Mouse (Mus musculus): ENCODE measurements around the gene Cdca7l. TPM values are rescaled to one million over a fixed set of nuclear protein-coding genes. Genes with fewer than 3 reads are reported as not detected.
A peak's percentile ranks its signal among the peaks of the same experiment; 100 is the strongest.

Gene Cdca7l
- polyA plus RNA-seq, 2 experiments: 24.0 to 37.7 TPM

DNA sequence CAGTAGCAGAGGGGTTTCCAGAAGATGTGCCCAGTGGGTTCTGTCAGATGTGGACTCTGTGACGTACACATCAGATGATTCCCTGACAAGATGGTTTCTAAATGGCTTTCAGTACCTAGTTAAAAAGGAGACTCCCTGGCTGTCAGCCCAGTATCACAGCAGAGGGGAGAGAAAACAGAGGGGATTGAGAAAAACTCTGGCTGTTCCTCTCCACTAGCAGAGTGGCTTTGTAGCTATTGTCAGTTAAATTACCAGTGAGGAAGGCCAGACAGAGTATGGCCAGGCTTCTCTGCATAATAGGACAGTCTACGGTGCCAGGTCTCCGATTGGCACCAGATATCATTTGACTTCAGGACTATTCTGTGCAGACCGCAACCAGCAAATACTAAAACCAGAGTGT lies 8.8 kb upstream of the Cdca7l start:
- Histone ChIP-seq H3K4me2 (replicated peaks; ENCODE audit: low read depth, low read length, severe bottlenecking) (no peak overlapping the region), H3K4me1 (ENCODE audit: control insufficient read depth, insufficient read depth, low read length) (no peaks in the 10 kb centered on the region), H3K4me3 (replicated peaks; ENCODE audit: low read length) (no peak overlapping the region), H3K27ac (replicated peaks; ENCODE audit: low read depth, low read length) (no peak overlapping the region), H3K36me3 (ENCODE audit: control insufficient read depth, insufficient read depth, low read length) (no peaks in the 10 kb centered on the region), H3K9ac (ENCODE audit: low read depth, low read length, severe bottlenecking) (no peak overlapping the region), H3K27me3 (ENCODE audit: control insufficient read depth, insufficient read depth, low read length) (no peaks in the 10 kb centered on the region), H3K9me3 (ENCODE audit: control insufficient read depth, low read length) (no peaks in the 10 kb centered on the region)
- 87% methylated on average over 4 of the region's 4 CpGs for WGBS
- DNase-seq (ENCODE audit: low spot score): no peak
- no peak for TF ChIP-seq POLR2A (IDR thresholded peaks at IDR 0.05; ENCODE audit: borderline replicate concordance, extremely low read depth, insufficient read depth, insufficient read length)
- no peak for ATAC-seq (ENCODE audit: low FRiP score, low read depth)

DNA sequence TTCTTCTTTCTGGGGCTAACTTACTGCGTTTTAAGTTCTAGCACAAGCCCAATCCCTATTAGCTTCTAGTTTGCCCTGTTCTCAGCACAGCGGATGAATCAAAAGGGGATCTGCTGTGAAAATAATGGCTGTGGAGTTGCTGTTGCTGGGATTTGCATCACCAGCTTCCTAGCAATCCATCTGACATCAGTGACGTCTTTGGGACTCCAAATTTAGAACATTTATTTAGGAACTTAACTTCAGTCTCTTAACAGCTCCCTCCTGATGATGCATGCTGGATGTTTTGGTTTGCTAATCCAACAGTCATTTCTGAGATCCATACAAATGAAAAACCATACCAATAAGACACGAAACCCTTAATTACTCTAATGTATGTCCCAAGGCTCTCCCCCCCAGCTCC lies 1.5 kb downstream of the Cdca7l start:
- no peaks in the 10 kb centered on the region for H3K36me3 ChIP-seq (ENCODE audit: control insufficient read depth, insufficient read depth, low read length)
- 0 out of 2 replicates have a peak, but pooled peaks cover 4% of the 10 kb centered on the region for H3K27me3 ChIP-seq (ENCODE audit: control insufficient read depth, insufficient read depth, low read length)
- H3K4me3 ChIP-seq (replicated peaks; ENCODE audit: low read length): no peak overlapping the region
- WGBS: 66% methylated on average over 4 of the region's 4 CpGs
- ATAC-seq (ENCODE audit: low FRiP score, low read depth) (no peak), DNase-seq (ENCODE audit: low spot score) (no peak)
- no peak overlapping the region for H3K9ac ChIP-seq (ENCODE audit: low read depth, low read length, severe bottlenecking)
- H3K4me2 ChIP-seq (replicated peaks; ENCODE audit: low read depth, low read length, severe bottlenecking): no peak overlapping the region
- no peaks in the 10 kb centered on the region for H3K9me3 ChIP-seq (ENCODE audit: control insufficient read depth, low read length)
- peaks cover 20% of the 10 kb centered on the region; the same call in 1 of the 2 replicates for H3K4me1 ChIP-seq (ENCODE audit: control insufficient read depth, insufficient read depth, low read length)
- TF ChIP-seq POLR2A (IDR thresholded peaks at IDR 0.05; ENCODE audit: borderline replicate concordance, extremely low read depth, insufficient read depth, insufficient read length): no peak
- no peak overlapping the region for H3K27ac ChIP-seq (replicated peaks; ENCODE audit: low read depth, low read length)

DNA sequence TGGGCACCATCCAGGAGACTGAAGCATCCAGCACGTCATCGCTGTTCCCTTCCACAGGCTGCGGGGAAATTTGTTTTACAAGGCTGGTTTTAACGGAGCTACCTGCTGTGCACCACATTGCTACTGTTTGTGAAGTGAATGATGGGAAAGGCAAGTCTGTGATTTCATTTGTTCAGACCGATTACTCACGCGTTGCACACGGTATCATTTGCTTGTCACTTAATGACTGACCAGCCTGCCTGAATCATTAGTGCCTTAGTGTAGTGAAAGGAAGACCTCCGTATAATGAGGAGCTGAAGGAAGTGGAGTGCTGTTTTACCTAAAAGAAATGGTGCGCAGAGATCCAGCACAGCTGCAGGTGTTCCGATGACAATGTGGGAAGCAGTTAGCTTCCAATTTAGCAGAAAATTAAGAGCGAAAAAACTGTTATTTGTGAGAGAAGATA lies 1.9 kb downstream of the Cdca7l start:
- peaks cover 20% of the 10 kb centered on the region; the same call in 1 of the 2 replicates for H3K4me1 ChIP-seq (ENCODE audit: control insufficient read depth, insufficient read depth, low read length)
- H3K9me3 ChIP-seq (ENCODE audit: control insufficient read depth, low read length): no peaks in the 10 kb centered on the region
- TF ChIP-seq POLR2A (IDR thresholded peaks at IDR 0.05; ENCODE audit: borderline replicate concordance, extremely low read depth, insufficient read depth, insufficient read length): no peak
- H3K4me3 ChIP-seq (replicated peaks; ENCODE audit: low read length): no peak overlapping the region
- 26% methylated on average over 12 of the region's 12 CpGs for WGBS
- H3K27me3 ChIP-seq (ENCODE audit: control insufficient read depth, insufficient read depth, low read length): 0 out of 2 replicates have a peak, but pooled peaks cover 4% of the 10 kb centered on the region
- H3K9ac ChIP-seq (ENCODE audit: low read depth, low read length, severe bottlenecking): no peak overlapping the region
- no peaks in the 10 kb centered on the region for H3K36me3 ChIP-seq (ENCODE audit: control insufficient read depth, insufficient read depth, low read length)
- ATAC-seq (ENCODE audit: low FRiP score, low read depth) (no peak), DNase-seq (ENCODE audit: low spot score) (no peak)
- H3K4me2 ChIP-seq (replicated peaks; ENCODE audit: low read depth, low read length, severe bottlenecking): no peak overlapping the region
- no peak overlapping the region for H3K27ac ChIP-seq (replicated peaks; ENCODE audit: low read depth, low read length)

DNA sequence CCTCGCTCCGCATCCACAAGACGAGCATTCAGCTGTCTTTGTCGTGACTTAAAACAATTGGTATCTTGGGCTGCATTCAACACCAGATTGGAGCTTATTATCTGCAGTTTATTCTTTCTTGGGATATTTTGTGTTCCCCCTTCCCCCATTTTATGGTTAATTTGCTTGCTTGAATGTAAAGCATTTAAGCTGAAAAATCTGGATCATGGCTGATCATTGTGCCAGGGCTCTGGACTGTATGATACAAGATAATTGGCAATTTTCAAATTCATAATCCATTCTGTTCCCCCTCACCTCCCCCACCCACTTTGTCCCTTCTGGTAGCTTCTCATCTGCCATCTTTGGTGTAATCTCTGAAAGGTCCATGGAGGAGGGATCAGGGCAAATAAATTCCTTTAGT lies 2.4 kb downstream of the Cdca7l start:
- no peaks in the 10 kb centered on the region for H3K9me3 ChIP-seq (ENCODE audit: control insufficient read depth, low read length)
- no peak overlapping the region for H3K4me3 ChIP-seq (replicated peaks; ENCODE audit: low read length)
- 78% methylated on average over 4 of the region's 4 CpGs for whole genome bisulfite sequencing
- H3K27ac ChIP-seq (replicated peaks; ENCODE audit: low read depth, low read length): no peak overlapping the region
- H3K9ac ChIP-seq (ENCODE audit: low read depth, low read length, severe bottlenecking): no peak overlapping the region
- no peak overlapping the region for H3K4me2 ChIP-seq (replicated peaks; ENCODE audit: low read depth, low read length, severe bottlenecking)
- no peaks in the 10 kb centered on the region for H3K36me3 ChIP-seq (ENCODE audit: control insufficient read depth, insufficient read depth, low read length)
- peaks cover 20% of the 10 kb centered on the region; the same call in 1 of the 2 replicates for H3K4me1 ChIP-seq (ENCODE audit: control insufficient read depth, insufficient read depth, low read length)
- no peak for TF ChIP-seq POLR2A (IDR thresholded peaks at IDR 0.05; ENCODE audit: borderline replicate concordance, extremely low read depth, insufficient read depth, insufficient read length)
- no peak for DNase-seq (ENCODE audit: low spot score)
- ATAC-seq (ENCODE audit: low FRiP score, low read depth): no peak
- H3K27me3 ChIP-seq (ENCODE audit: control insufficient read depth, insufficient read depth, low read length): 0 out of 2 replicates have a peak, but pooled peaks cover 4% of the 10 kb centered on the region

DNA sequence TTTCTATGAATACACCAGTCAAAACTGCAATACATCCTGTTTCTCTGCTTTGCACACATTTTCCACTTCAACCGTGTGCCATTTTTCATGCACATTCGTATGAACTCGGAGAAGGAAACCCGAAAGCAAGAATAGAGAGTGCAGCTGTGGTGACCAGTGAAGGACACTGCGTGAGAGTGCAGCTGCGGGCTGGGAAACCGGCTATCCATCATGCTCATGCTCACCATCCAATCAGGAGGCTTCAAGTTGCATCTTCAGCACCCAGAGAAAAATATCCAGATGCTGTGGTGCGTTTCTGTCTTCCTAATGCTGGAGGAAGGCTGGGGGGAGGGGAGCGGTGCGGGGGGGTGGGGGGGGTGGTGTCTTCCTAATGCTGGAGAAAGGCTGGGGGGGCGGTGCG lies 3.5 kb downstream of the Cdca7l start:
- Histone ChIP-seq H3K27me3 (ENCODE audit: control insufficient read depth, insufficient read depth, low read length) (0 out of 2 replicates have a peak, but pooled peaks cover 4% of the 10 kb centered on the region), H3K4me1 (ENCODE audit: control insufficient read depth, insufficient read depth, low read length) (peaks cover 20% of the 10 kb centered on the region; the same call in 1 of the 2 replicates), H3K9me3 (ENCODE audit: control insufficient read depth, low read length) (no peaks in the 10 kb centered on the region), H3K27ac (replicated peaks; ENCODE audit: low read depth, low read length) (no peak overlapping the region), H3K4me3 (replicated peaks; ENCODE audit: low read length) (no peak overlapping the region), H3K36me3 (ENCODE audit: control insufficient read depth, insufficient read depth, low read length) (no peaks in the 10 kb centered on the region), H3K4me2 (replicated peaks; ENCODE audit: low read depth, low read length, severe bottlenecking) (0 out of 2 replicates have a peak overlapping the region, but pooled peaks have one; percentile 23), H3K9ac (ENCODE audit: low read depth, low read length, severe bottlenecking) (no peak overlapping the region)
- TF ChIP-seq POLR2A (IDR thresholded peaks at IDR 0.05; ENCODE audit: borderline replicate concordance, extremely low read depth, insufficient read depth, insufficient read length): no peak
- WGBS: 22% methylated on average over 8 of the region's 12 CpGs
- ATAC-seq (ENCODE audit: low FRiP score, low read depth) (no peak), DNase-seq (ENCODE audit: low spot score) (no peak)

All from limb, embryonic 14.5 days (tissue).